Mouse (Mus musculus) CD4-positive helper T cell, adult 2 months (primary cell): ENCODE data around the gene Sox10.

Experiments
- DNase-seq: peaks from one replicate; pipeline ENCODE4 v3.0.0-alpha.2; 2012; ENCODE audit warnings: low read depth, missing footprints, low spot score

The Sox10 gene

DNA sequence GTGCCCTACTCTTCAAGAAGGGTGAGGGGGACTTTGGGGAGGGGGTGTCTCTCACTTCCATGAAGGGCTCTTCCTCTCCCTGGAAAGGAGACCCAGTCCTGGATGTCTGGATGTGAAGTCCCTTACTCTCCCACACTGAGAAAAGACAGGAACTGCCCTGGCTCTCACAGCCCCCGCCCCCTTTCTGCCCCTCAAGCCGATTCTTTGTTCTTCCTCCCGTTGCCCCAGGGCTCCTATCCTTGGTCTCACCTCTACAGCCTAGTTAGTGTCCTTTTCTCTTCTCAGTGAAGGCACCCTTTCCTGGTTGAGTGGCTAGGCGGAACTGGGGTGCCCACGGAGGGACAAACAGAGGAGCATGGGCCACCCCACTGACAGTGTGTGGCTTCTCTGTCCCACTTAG, at the start of gene Sox10:
Sox10 (minus strand) TSS at position 101 of the 400 bp plus-strand sequence.
- DNase-seq, result no peak

DNA sequence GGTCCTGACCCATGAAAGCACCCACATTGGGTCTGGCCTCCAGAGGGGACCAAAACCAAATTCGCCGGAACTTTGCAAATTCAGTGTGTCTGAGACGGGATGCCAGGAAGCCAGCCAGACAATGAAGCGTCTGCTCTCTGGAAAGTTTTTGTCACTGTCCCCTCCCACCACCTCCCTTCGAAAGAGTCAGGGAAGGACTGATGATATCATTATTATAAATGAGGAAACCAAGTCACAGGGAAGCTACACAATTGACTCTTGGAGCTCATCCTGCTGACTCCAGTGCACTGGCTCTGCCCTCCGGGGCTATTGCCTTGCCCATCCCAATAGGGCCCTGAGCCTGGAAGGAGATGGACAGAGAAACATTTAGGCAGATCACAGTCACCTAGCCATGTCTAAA, 48.6 kb upstream of the Sox10 start:
- DNase-seq, result no peak

DNA sequence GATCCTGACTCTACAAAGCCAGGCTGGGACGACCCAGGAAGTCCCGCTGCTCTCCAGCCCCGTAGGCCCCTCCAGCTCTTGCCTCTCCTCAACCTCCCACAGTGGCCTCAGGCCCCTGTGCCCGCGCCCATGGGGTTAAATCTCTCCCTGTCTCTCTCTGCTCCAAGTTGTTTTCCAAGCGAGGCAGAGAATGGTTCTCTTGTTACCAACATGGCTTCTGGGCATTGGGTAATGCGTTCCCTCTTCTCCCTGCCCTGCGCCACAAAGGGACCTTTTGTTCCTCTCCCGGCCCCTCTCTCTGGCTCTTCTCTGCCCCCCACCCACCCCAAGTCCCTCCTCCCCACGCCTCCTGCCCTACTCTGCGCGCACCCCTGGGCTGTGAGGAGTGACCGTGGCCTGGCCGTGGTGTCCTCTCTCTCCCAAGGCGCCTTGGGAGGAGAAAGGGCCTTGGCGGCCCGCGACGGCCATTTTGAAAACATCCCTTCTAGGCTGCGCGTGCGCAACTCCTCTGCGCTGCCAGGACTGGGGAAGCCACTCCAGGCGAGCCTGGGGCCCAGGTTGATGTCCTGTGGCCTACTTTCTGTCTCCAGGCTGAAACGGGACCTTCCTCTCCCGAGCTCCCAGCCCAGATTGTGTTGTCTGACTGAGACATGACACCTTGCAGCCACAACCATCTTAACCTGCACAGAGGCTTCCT, 47.9 kb upstream of the Sox10 start:
- no peak for DNase-seq

DNA sequence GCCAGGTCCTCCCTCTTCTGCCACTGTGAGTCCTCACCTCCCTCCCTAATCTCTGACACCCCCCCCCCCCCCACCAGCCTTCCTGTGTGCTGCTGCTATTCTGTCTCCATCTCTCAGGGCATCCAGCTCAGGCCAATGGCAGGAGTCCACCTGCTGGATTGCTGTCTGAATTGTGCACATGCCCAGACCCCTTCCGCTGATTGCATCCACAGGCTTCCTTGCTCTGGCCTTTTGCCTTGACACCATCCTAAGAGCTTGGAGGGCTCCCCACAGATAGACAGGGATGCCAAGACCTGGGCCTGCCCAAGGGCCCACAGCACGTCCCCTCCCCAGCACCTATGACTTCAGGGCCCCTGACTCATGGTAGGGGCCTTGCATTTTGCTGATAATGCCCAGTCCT, 45.3 kb upstream of the Sox10 start:
- DNase-seq, result no peak

DNA sequence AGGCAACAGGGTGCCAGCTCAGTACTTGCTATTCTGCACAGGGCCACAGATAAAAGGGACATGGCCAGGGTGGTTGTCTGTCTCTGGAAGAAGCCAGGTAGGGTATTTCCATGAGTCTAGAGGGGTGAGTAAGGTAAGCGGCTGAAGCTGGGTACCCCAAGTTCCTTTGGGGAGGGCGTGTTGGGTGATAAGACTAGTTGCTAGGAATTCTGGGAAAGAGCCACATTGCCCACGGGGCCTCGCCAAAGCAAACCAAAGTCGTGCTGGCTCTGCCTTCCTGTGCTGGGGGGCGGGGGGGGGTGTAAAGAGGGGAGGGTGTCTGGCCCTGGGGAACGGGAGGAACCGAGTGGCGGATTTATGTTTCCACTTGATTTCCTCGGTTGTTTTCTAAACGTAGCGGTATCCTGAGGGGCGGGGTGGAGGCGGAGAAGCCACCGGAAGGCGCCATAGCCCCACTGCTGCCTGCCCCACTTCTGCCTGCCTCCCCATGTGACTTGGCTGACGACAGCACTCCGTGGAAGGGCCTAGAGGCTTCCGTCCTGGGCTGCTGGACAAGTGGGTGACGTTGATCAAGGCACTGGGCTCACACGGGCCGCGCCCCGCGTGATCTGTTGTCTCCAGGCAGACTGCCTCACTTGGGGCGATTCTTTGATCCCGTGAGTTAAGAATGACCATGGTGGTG, 43.9 kb upstream of the Sox10 start:
- DNase-seq, result peak; percentile 89

DNA sequence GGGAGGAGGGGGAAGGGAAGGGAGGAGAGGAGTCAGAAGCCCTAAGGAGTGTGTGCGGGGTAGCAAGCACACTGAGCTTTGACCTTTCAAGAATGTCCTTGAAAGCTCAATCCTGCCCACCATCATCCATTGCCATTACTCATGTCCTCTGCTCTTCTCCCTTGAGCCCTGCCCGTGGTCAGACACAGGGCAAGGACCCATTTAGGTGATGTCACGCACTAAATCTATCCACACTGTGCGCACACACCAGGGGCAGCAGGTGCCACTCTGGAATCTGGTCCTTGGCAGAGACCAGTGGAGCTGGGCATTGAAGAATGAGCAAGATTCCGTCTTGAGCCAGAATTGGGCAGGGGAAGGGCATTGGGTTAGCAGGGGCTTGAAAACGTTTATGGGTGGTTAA, 43.2 kb upstream of the Sox10 start:
- no peak for DNase-seq

DNA sequence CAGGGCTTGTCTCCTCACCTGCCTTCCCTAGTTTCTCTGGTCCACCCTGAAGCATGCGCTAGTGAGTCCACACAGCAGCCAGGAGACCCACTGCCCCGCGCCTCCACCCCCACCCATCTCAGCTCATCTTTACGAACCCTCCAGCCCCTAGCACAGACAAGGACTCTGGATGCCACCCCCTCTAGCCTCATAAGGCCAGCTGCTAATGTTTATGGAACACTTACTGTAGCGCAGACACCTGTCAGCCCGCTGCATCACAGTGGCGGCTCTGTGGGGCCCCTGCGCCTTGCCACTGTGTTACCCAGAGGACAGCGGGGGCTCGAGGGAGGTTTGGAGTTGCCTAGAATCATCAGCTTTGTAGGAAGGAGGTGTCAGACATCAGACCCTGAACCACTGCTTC, 37.5 kb upstream of the Sox10 start:
- DNase-seq, result no peak

DNA sequence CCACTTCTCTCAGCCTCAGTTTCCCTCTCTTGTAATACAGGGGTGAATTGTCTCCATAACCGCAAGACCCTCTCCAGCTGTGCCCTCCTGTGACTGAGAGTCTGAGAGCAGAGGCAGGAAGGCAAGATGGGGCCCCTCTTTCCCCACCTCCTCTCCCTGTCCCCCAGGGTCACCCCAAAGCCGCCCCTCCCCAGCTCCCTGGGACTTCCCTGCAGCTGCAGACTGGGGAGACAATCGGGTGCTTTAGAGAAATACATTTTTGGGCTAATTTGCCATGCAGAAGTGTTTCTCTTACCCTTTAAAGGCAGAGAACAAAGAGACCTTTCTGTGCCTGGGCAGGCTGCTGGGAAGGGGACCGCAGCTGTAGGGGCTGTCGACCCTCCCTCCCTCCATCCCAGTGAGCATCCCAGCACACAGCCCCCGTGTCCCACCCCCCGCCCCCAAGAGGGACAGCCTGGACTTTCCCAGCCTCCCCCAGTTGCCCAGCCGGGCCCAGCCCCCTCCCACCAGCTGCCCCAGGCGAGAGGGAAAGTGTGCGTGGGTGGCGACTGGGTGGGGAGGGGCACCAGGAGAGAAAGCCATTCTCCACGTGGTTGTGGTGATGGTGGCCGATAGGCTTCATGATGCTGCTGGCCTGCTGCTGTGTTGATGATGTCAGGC, 36.6 kb upstream of the Sox10 start:
- DNase-seq, result peak; percentile 25

DNA sequence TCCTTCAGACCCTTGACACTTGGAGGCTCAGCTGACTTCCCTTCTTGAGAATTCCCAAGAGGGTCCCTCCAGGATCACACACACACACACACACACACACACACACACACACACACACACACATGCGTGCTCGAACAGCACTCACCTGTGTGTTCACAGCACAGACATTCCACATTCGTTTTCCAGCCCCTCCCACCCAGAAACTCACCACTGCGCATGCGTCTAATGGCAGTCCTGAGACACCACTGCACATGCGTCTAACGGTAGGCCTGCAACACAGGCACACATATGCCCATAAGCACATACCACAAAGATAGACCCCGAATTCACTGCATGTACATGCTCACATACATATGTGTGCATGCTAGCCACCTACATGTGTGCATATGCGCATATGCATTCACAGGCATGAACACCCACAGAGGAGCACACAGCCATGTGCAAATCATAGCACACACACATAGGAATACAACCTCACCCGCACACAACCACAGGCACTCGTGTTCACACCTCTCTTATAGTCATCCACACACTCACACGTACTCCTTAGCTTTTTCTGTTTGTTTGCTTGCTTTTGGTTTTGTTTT, 34.4 kb upstream of the Sox10 start:
- no peak for DNase-seq

DNA sequence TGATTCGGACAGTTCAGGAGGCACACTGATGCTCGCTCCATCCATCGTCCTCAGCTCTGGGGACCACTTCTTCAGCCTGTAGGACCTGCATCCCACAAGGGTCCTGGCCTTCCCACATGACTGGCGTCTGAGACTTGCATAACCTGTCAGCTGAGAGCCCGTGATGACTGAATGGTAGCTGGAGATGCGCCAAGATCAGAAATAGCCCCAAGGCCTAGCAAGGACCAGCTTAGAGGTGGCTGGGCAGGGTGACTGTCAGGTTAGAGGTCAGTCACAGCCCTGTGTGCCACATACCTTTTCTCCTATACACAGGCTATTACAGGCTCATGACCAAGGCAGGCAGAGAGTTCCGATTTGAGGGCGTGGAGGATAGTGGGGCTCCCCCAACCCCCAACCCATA, 30.5 kb upstream of the Sox10 start:
- no peak for DNase-seq

DNA sequence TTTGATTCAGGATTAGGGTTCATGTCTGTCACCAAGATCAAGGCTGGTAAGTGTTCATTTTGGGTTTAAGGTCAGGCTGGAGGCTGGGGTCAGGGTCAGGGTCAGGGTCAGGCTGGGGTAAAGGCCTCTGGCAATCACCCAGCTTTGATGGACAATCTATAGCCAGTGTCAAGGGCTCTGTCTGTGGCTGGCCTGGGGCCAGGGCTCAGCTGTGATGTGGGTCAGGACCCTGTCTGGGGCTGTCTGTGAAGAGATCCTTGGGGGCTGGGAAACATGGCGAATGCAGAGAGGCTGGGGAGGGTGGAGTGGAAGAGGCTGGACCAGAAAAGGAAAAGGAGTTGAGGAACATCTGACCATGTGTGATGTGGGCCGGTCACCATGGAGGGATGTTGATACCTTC, 29.9 kb upstream of the Sox10 start:
- no peak for DNase-seq

DNA sequence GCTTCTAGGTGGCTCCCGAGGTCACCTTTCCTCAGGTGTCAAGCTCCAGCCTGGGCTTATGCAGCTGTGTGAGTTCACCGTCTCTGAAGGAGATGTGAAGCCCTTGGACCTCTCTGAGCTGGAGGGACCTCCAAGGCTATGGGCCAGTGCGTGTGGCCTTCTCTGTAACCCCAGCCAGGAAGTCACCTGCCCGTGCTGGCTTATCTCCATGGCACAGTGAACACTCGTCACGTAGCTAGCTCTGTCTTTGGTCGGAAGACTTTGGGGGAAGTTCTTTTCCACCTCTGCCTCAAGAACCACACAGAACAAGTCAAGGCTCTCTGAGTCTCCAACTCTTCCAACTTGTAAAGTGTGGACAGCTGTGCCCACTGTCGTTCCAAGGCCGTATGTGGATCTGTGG, 29.0 kb upstream of the Sox10 start:
- no peak for DNase-seq

DNA sequence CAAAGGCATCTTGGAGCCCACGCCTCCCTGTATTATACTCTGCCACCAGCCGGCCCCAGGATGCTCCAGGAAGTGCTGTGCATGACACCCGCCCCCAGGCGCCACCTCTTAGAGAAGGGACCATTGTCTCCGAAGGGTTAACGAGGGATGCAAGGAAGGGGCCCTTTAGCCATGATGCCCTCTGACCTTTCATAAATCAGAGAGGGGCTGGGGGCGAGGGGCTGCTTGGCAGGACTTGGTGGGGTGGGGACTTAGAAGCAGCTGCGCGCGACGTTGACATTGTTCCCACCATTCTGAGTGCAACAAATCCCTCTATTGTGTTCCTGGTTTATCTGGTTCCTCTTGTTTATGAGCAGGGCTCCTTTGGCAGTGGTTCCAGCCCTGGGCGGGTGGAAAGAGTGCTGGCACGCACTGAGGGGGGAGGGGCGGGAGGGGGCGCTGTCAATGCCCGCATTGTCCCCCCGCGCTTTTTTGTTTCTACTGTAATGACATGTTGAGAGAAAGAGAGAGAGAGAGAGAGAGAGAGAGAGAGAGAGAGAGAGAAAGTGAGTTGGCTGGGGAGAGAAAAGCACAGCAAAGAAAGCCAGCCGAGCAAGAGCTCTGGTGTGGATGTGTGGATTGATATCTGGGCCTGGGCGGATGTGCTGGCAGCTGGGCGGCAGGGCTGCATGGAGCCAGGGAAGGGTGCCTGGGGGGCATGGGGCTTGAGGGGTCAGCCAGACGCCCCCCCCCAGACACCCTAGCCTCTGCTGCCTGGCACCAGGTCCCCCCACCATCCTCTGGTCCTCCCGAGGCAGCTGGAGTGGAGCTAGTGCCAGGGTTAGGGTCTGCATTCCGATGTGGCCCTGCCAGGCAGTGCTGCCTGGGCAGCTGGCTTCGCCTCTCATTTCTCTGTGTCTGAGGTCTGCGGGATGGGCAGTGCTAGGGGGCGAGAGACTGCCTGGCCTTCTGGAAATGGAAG, 28.1 kb upstream of the Sox10 start:
- no peak for DNase-seq

DNA sequence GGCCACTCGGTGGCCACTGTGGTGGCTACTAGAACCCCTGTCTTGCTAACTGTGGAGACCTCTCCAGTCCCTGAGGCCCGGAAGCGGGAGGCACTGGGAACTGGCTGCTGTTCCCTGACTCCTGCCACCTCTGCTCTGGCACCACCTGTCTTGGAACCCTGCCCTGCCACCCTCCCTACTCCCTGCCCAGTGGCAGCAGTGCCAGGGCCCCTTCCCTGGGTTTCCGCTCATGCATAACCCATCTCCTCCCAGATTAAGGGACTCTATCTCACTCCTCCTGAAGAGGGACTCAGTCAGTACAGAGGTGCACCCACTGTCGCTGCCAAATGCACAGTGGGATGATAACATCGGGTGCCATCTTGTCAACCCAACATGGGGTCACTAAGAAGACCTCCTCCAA, 27.4 kb upstream of the Sox10 start:
- DNase-seq, result no peak

DNA sequence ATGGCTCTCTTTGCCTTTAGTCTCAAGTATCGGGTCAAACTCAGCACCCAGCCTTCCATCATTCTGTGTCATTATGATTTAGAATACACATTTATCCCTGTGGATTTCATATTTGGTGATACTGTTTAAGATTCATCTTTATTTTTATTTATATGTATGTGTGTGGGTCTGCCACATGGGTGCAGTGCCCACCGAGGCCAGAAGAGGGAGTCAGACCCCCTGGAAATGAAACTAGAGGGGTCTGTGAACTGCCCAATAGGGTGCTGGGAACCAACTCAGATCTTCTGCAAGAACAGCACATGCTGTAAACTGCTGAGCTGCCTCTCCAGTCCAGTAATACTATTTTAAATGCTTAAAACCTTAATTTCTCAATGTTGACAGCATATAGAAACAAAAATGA, 26.4 kb upstream of the Sox10 start:
- DNase-seq, result no peak

DNA sequence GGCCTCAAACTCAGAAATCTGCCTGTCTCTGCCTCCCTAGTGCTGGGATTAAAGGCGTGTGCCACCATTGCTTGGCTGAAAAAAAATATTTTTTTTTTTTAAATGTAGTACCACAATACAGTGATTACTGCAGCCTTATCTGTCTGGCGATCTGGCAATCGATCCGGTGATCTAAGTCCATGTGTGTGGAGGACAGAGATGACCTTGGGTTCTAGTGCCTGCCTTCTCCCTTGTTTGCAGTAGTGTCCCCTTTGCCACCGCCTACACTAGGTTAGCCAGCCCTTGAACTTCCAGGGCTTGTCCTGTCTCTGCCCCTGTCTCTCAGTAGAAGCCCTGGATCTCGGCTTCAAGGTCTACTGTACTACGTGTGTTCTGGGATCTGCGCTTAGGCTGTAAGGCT, 22.8 kb upstream of the Sox10 start:
- no peak for DNase-seq

DNA sequence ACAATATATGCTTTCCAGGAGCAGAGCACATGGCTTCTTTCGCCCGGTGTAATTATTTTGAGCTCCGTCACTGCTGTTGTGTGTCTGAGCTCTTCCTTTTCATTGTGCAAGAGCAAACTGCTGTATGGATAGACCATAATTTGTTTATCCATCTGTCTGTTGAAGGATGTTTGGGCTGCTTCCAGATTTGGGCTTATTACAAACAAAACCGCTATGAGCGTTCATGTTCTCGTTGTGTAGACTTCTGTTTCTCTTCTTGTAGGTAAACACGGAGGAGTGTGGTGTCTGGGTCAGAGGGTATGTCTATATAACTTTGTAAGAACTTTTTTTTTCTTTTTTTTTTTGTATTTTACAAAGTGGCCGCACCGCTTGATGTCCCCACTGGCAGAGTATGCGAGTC, 20.2 kb upstream of the Sox10 start:
- no peak for DNase-seq

DNA sequence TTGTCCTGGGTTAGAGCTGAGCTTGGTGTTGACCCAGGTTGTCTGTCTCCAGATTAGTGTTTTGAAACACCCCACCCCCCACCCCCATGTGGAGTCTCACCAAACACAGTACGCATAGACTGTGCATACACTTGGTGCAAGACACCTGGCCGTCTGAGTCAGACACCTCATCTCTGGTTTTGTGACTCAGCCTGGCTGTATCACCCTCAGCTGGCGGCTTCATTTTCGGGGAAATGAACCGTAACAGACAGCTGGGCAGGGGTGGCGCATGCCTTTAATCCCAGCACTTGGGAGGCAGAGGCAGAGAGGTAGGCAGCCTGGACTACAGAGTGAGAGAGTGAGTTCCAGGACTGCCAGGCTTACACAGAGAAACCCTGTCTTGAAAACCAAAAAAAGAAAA, 11.9 kb upstream of the Sox10 start:
- no peak for DNase-seq

DNA sequence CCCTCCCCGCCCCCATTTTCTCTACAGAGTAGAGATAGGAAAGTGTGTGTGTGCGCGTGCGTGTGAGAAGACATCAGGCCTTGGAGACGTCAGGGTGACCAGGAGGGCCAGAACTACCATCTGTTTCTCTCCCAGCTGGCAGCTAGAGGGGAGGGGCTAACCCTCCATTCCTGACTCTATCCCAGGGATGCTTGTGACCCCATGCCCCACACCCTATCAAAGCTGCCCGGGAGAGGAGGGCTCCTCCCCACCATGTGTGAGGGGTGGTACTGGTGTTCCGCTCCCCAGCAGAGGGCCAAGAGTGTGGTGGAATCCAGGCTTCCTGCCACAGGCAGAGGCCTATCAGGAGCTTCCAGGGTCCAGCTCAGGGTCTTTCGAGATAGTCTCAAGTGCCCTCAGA, 1.7 kb upstream of the Sox10 start:
- DNase-seq, result no peak

DNA sequence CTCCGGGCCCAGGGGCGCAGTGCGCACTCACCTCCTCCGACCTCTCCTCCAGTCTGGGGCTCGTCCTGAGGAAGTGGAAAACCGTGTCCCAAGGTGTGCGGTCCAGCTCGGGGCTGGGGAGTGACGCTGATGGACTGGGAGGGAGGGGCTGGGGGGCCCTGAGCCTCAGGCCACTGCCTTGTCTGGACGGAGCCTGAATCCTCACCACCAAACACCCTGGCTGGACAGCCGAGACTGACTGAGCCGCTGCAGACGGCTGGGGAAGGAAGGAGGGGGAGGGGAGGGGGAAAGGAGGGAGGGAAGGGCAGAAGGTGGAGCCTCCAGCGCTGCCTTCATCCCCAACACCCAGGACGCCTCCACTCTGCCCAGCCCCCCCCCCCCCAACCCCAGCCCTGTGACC, 789 bp downstream of the Sox10 start:
- no peak for DNase-seq

DNA sequence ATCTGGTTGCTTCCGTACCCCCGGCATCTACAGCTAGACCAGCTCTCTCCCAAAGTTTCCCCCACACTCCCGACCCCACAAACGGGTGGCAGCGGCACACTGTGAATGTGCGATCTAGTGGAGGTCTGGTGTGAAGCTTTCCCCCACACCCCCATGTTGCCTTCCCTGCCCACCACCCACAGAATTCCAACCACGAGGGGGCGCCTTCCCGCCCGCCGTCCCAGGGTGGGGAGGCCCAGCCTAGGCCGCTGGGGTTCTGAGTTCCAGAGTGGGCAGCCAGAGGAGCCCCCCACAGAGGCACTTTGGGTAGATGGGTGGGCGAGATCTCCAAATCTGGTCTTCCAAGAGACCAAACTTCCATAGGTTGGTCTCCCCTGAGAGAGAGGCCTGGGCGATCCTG, 2.2 kb downstream of the Sox10 start:
- no peak for DNase-seq

DNA sequence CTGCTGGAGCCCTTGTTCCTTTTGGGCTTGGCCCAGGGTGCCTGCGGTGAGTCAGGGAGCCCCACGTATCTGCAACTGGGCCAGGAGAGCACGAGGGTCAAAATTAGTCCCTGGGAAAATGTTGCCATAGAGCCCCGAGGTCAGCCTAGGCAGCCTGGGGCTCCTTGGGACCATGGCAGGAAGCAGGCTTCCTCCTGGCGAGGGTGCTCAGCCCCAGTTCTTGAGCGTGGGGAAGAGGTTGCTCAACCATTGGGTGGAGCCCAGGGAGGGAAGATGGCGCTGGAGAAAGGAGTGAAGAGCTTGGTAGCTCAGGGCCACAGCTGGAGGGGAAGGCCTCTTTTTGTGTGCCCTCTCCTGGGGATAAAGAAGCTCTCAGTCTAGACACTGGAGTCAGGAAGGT, 2.7 kb downstream of the Sox10 start:
- no peak for DNase-seq
